Mouse (Mus musculus) retina, postnatal 1 day (tissue): ENCODE measurements around the gene Hlx.
A peak's percentile ranks its signal among the peaks of the same experiment; 100 is the strongest.

Source experiments
- DNase-seq: peaks from one replicate; pipeline ENCODE4 v3.0.0-alpha.2; 2012

The Hlx gene

DNA sequence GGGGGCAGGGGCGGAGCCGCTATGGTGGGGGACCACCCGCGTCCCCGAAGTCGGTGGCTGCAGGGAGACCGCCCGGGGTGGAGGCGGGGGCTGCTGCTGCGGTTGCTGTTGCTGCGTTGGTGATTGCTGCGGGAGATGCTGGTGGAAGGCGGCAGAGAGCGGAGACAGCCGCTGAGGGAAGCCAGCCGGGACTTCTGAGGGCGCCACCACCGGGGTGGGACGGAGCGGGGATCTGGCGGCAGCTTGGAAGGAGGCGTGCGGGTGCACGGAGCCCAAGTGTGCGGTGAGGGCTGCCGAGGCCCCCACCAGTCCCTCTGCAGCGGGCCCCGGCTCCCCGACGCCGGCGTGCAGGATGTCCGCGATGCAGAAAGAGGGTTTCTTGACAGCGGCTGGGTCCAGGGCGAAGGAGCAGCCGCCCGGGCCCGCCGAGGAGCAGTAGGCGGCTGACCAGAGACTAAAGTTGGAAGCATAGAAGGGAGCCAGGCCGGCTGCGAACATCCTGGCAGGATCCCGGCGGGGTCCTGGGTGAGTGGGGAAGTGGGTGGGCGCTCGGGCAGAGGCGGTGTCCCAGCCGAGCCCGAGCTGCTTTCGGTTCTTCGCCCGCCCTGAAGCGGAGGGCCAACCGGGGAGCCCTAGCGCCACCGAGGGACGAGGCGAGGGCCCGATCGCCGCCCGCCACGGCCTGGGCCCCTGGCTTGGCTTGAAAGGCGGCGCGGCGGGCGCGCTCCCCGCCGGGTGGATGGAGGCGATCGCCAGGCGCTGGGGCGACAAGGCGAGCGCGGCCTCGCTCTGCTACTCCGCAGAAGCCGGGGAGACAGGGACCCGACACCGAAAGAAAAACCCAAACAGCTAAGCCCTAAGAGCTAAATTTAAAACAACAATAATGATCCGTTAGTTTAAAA lies 524 bp downstream of the Hlx start:
- peak; percentile 60 for DNase-seq

DNA sequence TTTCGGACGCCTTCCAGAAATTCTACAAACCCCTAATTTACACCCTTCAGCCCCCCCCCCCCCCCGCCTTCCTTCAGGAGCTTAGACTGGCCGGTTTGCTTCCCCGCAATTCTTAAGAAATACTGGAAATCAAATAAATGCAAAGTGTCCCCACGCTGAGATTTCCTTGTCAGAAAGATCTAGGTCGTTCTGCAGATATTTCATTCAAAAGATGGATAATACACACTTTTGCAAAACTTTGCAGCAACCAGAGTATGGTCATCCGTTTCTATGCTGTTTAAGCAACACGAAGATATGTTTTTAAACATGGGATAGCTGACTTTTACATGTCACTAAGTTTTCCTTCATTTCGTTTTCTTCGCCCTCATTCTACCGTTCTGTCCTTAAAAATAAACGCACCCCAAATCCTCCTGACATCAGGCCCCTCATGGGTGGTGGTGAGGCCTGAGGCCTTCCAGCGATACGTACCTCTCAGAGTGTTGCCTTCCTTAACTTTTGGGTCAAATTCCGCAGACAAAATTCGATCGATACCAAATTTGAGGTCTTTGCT lies 1.3 kb downstream of the Hlx start:
- DNase-seq: no peak

GRCm38 (mm10) chr1:184730453-184731013 lies 1.9 kb downstream of the Hlx start:
- no peak for DNase-seq

DNA sequence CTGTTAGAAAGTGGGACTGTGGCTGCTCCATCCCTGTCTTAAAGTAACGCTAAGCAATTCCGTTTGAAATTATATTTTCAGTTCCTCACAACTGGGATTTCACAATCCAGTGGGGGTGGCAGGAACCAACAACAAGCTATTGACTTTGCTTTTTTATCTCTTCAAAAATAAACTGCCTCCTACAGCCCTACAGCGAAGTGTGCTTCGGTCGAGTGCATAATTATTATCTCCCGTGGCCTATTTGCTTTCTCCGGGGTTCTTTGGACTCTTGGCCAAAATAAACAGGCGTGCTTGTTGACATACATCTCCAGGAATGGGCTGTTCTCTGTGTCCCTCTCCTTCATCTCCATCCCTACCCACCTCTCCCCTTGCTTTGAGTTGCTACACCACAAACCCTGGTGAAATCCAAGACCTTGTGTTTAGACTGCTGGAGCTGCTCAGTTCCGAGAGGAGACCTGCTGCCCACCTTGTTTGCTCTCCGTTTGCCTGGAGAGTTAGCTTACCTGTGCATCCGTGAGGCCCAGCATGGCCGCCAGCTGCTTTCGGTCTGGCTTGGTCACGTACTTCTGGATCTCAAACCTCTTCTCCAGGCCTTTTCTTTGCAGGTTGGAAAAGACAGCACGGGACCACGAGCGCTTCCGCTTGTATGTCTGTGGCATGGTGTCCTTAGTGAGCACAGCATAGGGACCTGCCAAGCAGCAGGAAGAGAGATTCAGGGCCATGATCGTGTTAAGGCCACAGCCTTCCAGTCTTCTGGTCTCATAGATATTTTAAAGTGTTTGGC lies 2.9 kb downstream of the Hlx start:
- no peak for DNase-seq

- DNase-seq: no peak
Observed at GRCm38 (mm10) chr1:184728561-184729115, 3.8 kb downstream of the Hlx start.

DNA sequence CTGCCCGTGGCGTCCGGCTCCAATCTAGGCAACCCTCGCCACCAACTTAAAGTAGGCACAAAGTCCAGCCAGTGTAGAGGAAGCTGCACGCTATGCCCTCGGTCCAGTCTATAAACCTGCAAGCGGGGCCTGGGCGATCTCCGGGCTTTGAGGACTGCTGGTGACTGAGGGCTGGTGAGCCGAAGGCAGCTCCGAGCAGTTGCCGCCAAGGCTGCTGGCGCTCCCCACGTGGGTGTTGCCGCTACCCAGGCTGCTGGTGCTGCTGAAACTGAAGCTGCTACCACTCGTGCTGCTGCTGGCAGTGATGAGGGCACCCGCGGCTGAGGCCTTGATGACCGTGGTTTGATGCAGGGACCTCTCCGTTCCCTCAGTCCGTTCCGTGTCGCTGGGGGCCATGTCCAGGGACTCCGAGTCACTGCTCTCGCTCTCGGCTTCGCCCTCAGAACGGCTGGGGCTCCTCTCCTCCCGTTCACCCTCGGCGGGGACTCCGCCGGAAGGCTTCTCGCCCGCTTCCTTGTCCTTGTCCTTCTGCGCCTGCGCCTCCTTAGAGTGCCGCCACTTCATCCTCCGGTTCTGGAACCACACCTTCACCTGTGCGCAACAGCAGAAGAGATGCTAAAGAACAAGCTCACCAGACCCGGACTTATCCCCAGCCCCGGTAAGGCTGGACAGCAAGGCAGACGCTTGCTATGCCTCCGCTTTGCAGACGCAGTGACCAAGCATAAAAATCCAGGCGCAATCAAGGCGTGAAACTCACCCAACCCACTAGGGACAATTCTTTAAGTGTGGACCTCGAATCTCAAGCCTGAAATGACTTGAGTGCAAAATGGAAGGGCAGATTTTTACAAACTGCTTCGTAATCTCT lies 4.8 kb downstream of the Hlx start:
- peak; percentile 65 for DNase-seq

DNA sequence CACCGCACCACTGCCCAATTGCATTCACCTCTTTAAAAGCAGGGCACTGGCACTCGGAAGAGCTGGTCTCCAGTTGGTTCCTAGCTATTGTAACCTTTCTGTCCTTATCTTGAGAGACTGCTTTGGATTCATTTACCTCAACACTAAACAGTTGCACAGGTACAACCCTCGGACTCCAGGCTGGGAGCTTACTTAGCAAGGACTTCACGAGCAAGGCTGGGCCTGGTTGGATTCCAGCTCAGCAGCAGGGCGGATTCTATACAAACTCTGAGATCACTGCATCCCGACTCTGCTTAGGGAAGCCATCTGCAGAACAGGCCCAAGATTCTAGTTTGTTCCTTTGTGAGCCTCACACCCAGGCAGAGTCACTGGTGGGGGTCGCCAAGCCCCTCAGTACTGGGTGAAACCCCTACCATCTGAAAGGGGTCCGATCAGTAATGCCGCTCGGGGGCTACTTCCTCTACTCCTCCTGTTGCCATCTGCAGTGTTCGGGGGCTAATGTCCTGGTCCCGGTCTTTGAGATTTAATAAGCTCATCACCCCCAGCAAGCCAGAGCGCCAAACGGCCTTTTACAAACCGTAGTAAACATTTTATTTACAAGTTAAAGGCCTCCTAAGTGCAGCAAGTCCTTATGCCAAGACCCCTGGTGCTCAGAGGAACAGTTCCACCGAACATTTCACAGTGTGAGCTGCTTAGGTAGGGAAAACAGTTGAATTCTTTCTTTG lies 5.7 kb downstream of the Hlx start:
- DNase-seq: no peak

DNA sequence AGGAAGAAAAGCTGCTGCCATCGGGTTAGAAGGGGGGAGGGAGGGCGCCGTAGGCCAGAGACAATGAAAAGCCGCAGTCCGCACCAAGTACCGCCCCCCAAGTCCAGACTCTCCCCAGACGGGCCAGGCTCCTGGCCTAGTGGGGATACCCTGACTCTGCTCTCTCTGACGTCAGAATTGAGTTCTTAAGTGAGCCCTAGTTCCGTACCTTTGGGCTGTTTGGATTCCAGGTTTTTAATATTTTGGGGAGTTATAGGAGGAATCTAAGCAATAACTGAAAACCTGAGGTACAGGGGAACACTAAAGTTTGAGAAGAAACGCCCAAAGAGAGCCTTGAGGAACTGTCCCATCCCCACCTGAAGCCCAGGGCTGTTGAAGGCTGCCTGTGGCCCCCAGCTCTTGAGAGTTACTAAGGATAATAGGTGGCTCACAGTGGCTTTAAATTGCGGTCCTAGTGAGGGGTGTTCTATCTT lies 7.1 kb downstream of the Hlx start:
- DNase-seq: no peak

GRCm38 (mm10) chr1:184724551-184725317 lies 7.7 kb downstream of the Hlx start:
- no peak for DNase-seq

DNA sequence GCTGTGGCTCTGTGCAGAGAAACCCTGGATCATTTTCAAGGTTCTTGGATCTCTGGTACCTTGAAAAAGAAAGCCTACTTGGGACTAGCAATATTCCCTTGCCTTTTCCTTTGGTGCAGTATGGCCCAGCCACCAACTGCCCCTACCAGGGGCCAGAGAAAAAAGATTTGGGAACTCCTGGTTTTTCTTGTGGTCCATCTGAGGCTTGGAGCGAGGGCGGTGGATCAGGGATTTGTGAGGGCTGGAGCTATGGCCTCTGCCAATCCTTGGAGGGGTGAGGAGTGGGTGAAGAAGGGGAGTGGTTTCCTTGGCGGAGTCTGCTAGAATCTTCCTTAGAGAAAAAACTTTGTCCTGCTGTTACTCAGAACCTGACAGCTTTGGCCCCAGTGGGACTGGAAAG lies 8.5 kb downstream of the Hlx start:
- no peak for DNase-seq

DNA sequence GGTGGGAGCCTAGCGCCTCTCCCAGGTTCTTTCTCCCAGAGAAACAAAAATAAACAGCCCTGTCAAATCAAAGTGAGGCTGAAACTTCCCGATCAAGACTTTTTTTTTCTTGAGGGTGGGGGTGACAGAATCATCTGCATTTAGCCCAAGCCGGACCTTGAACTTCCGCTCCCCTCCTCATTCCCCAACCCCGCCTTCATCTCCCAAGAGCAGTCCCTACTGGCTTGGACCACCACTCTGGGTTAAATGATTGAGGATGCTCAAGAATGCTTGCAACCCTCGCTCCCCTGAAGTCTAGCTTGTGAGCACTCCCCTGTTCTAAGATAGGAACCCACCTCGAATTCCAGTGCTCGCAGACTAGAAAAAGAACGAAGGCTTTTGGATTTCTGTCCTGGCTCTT lies 11.3 kb downstream of the Hlx start:
- DNase-seq: no peak

- DNase-seq: no peak
Observed at GRCm38 (mm10) chr1:184720162-184721025, 12.0 kb downstream of the Hlx start.

- no peak for DNase-seq
Observed at GRCm38 (mm10) chr1:184718261-184719120, 13.9 kb downstream of the Hlx start.

DNA sequence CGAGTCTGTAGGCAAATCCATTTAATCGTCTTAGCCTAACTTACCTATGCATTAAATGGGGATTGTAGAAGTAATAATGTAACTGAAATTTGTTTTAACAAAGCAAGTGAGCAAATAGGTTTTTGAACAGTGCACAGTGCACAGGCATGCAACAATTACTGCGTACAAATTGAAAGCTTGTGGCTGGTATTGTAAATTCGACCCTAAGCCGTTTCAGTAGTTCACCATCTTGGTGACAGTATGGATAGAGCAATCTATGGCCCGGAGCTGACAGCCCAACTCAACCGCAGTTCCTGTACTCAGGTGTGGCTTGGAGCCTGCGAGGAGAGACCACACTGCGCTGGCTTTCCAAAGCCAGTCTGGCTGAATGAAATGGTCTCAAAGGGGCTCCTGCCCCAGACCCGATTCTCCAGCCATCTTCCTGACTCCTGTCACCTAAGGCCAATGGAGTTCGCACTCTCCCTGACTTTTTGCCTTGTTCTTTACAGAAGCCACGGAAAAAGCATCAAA lies 14.7 kb downstream of the Hlx start:
- DNase-seq: no peak

DNA sequence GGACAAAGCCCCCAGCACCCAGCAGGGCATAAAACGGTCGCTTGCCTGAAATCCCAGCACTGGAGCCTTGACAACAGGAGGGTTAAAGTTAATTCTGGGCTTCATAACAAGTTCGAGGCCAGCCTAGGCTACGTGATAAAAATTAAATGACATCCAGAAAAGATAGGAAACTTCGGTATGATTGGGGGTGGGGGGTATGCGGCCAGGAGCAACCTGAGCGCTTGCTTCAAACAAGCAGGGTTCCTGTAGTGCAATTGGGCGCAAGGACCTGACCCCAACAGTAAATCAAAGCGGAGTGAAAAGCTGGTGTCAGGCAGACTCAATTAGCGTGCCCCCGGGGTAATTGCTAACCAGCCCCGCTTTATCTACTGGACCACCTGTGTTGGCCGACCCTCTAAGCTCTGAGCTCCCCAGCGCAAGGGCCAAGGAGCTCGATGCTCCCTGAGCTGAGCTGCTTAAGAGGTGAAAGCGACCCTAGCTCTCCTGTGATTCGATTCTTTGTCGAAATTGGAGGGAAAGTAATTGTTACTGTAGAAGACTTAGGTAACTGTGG lies 15.3 kb downstream of the Hlx start:
- DNase-seq: no peak

DNA sequence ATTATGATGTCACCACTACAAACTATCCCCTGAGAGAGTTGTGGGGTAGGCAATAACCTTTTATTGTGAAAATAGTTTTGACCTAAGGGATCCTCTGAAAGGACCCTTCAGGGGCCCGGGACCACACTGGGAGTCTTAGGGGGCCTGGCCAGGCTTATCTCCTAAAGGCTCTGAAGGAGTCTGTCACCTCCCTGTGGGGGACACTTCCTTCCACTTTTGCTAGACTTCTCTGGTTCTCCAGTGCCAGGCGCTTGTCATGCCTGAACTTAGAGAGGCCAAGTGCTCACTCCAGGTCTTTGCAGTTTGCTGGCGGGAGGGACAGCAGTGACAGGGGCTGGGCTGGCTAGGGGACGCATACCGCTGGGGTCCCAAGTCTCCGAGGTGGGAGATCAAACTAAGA lies 16.3 kb downstream of the Hlx start:
- DNase-seq: no peak

DNA sequence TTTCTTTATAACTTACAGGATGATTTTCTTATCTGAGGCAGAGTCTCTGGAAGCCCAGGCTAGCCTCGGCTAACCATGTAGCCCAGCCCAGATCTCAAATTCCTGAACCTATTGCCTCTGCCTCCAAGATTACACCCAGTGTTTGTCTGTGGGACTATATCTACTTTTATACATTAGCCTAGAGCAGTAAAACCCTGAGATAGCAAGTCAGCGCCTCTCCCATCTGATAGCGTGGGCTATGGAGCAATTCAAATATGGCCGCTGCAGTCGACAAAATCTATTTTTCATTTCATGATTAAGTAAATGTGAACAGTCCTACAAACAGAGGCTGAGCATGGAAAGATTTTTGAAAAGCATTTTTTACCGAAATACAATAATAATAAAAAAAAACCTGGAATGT lies 16.7 kb downstream of the Hlx start:
- no peak for DNase-seq

- DNase-seq: no peak
Observed at GRCm38 (mm10) chr1:184714515-184714914, 17.9 kb downstream of the Hlx start.
